Mouse (Mus musculus) forebrain, embryonic 15.5 days (tissue): Measurements from ENCODE around the gene Mlxip. TPM values are rescaled to one million over a fixed set of nuclear protein-coding genes. Genes with fewer than 3 reads are reported as not detected.

Experiments
- ATAC-seq: fragments of 200-750 bp; cut with Nextera tagmentation; replicated peaks from 2 replicates; pipeline ENCODE4 v1.8.0; 2017; ENCODE audit warnings: mild to moderate bottlenecking, moderate TSS enrichment, moderate library complexity
- H3K27ac ChIP-seq: fragments of 300-500 bp; sonication (generic); replicated peaks from 2 replicates; pipeline ENCODE4 v1.5.1; 2015; ENCODE audit warnings: mild to moderate bottlenecking, inconsistent platforms
- H3K27me3 ChIP-seq: fragments of 300-500 bp; sonication (generic); 2 replicates; pipeline ENCODE4 v1.6.1; 2015; ENCODE audit warnings: inconsistent platforms
- H3K36me3 ChIP-seq: fragments of 300-500 bp; sonication (generic); 2 replicates; pipeline ENCODE4 v1.6.1; 2015; ENCODE audit warnings: mild to moderate bottlenecking, inconsistent platforms
- H3K4me1 ChIP-seq: fragments of 300-500 bp; sonication (generic); 2 replicates; pipeline ENCODE4 v1.6.1; 2015; ENCODE audit warnings: inconsistent platforms
- H3K4me2 ChIP-seq: fragments of 300-500 bp; sonication (generic); replicated peaks from 2 replicates; pipeline ENCODE4 v1.6.1; 2015; ENCODE audit warnings: mild to moderate bottlenecking, inconsistent platforms
- H3K4me3 ChIP-seq: fragments of 300-500 bp; sonication (generic); 2 replicates; pipeline ENCODE4 v1.5.1; 2015; ENCODE audit warnings: mild to moderate bottlenecking, inconsistent platforms
- H3K9ac ChIP-seq: fragments of 300-500 bp; sonication (generic); replicated peaks from 2 replicates; pipeline ENCODE4 v1.6.1; 2015; ENCODE audit warnings: mild to moderate bottlenecking, inconsistent platforms
- H3K9me3 ChIP-seq: fragments of 300-500 bp; sonication (generic); 2 replicates; pipeline ENCODE4 v1.6.1; 2016; ENCODE audit warnings: inconsistent platforms
- WGBS: fragments of 180-500 bp; shearing (Covaris S2); methylation state at CpG from one replicate; pipeline ENCODE4 v1.1.7; 2015; ENCODE audit warnings: mixed read lengths; 5-methylcytosine and 5-hydroxymethylcytosine counted together
- polyA plus RNA-seq: library from polyadenylated mRNA; unstranded; fragments of >200 nt; fragmentation: Nextera tagmentation; extraction: Ambion mirVana; gene quantifications from 2 replicates; pipeline ENCODE4 v1.2.1, GENCODE M21; 2015

Mlxip gene
- polyA plus RNA-seq = 16.9 and 17.0 TPM in 2 replicates

DNA sequence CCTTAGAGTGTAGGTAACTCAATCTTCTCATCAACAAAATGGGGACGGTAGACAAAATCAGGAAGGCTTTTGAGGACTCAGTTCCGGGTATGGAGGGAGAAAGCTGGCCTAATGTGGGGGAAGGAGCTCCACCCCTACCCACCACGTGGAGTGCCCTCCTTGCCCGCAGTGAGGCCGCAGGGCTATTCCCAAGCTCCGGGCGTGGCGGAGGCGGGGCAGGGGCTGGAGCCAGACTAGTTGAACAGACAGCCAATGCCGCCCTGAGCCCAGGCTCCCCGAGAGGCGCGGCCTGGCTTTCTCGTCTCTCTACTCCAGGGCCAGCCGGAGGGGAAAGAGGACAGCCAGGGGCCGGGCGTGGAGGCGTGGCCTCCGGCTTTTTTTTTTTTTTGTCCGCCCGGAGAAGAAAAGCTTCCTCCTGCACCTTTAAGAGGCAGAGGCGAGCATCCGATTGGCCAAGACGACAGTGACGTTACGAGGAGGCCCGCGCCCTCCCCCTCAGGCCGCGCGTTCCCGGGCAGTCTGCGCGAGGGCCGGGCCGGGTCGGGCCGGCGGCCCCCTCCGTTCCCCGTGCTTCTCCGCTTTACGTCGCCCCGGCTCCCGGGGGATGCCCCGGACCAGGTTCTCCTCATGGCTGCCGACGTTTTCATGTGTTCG is at the start of gene Mlxip:
Mlxip (plus strand) TSS at position 496 of the 654 bp plus-strand sequence.
- Histone ChIP-seq H3K36me3 (no peaks in the 10 kb centered on the region), H3K9me3 (no peaks in the 10 kb centered on the region), H3K27ac (peak within 1 kb of the TSS; percentile 88), H3K27me3 (no peaks in the 10 kb centered on the region), H3K4me1 (peaks cover 46% of the 10 kb centered on the region), H3K4me3 (peak within 1 kb of the TSS; percentile 87), H3K4me2 (peak within 1 kb of the TSS; percentile 68), H3K9ac (peak within 1 kb of the TSS; percentile 93)
- ATAC-seq = peak; percentile 95
- under 1% methylated on average over 47 of the region's 50 CpGs for WGBS

DNA sequence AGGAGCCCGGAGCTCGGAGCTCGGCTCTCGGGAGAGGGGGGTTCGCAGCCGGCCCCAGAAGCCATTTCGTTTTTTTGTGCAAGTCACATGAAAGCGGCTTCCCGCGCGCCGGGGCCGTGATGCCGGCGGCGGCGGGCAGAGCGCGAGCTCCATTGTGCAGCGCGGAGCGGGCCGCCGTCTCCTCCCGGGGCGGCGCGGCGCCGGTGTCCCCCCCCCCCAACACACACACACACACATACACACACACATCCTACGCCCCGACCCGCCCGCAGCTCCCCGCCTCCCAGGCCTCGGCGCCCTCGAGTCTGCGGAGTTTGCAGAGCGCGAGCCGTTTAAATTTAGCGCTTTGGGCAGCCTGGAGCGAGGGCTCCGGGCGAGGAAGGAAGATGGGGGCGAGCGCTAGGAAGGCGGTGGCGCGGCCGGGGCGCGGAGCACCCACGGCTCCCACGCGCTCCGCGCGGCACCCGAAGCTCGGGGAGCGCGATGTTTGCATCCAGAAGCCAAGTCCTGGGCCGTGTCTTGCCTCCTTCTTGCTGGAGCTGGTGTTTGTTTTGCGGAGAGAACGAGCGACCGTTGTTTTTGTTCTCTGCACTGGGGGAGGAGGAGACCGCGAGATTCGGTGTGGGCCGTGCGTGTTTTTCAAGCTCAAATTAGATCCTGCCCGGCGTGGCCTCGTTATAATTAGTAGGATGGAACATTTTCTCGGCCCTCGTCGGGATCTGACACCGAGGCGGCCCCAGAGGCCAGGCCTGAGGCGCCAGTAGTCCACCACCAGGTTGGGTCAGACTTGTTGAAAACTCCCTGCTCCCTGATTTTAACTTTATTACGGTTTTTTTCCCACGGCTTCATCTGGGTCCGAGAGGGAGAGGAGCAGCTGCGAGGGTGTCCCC is 49.4 kb upstream of the Mlxip start:
- peak; percentile 23 for ATAC-seq

DNA sequence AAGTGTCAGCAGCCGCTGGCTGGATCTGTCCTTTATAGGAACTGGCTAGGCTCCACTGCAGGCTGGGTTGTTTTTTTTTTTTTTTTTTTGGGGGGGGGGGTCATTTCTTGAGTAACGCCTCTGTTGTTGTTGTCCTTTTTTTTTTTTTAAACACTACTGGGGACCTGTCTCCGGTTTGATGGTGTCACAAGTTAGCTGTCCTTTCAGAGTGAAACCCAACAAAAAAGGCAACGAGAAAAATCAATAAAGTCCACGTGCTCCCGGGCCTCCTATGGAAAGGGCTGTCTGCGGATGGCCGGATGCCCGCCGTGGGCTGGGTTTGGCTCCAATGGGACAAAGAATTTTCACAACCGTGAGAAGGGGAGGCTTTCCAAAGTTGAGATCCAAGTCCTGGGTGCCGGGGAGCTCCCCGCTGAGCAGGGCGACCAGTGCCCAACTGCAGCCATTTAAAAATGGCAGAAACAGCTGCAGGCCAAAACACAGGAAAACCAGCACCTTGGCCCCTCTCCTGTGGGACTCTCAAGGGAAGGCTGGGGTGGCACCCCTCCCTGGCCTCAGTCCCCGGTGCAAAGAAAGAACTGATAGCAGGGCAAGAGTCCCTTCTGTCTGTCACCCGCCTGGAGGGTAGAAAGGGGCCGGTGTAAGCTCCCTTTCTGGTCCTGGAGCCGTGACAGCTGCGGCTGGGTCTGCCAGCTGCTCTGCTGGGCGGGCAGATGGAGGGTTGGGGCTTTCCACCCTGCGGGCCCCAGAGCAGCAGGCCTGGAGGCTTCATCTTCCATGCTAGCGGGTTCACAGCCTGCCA is 48.5 kb upstream of the Mlxip start:
- Histone ChIP-seq H3K4me3 (peak overlapping the region; percentile 93), H3K27me3 (no peaks in the 10 kb centered on the region), H3K36me3 (no peaks in the 10 kb centered on the region), H3K4me1 (peaks cover 55% of the 10 kb centered on the region), H3K27ac (peak overlapping the region; percentile 100), H3K9ac (peak overlapping the region; percentile 97), H3K9me3 (no peaks in the 10 kb centered on the region), H3K4me2 (peak overlapping the region; percentile 75)
- ATAC-seq = peak; percentile 74
- under 1% methylated on average over 22 of the region's 22 CpGs for WGBS

More for the DNA sequence above, 49.4 kb upstream of the Mlxip start:
- Histone ChIP-seq H3K4me3 (peak overlapping the region; percentile 93), H3K4me1 (peaks cover 46% of the 10 kb centered on the region), H3K4me2 (peak overlapping the region; percentile 75), H3K36me3 (no peaks in the 10 kb centered on the region), H3K27ac (peak overlapping the region; percentile 100), H3K9ac (peak overlapping the region; percentile 97), H3K9me3 (no peaks in the 10 kb centered on the region), H3K27me3 (no peaks in the 10 kb centered on the region)
- WGBS = under 1% methylated on average over 79 of the region's 87 CpGs

GRCm38 (mm10) chr5:123346701-123347270 is 47.8 kb upstream of the Mlxip start:
- no peaks in the 10 kb centered on the region for H3K36me3 ChIP-seq
- H3K27ac ChIP-seq = peak overlapping the region; percentile 100
- H3K4me3 ChIP-seq = peak overlapping the region; percentile 93
- no peaks in the 10 kb centered on the region for H3K27me3 ChIP-seq
- no peaks in the 10 kb centered on the region for H3K9me3 ChIP-seq
- H3K9ac ChIP-seq = peak overlapping the region; percentile 97
- ATAC-seq = no peak
- peak overlapping the region; percentile 75 for H3K4me2 ChIP-seq
- peaks cover 53% of the 10 kb centered on the region for H3K4me1 ChIP-seq
- WGBS = 63% methylated on average over 7 of the region's 7 CpGs

- no peaks in the 10 kb centered on the region for H3K9me3 ChIP-seq
- peaks cover 56% of the 10 kb centered on the region for H3K4me1 ChIP-seq
- no peak overlapping the region for H3K4me3 ChIP-seq
- 0 out of 2 replicates have a peak, but pooled peaks cover 3% of the 10 kb centered on the region for H3K36me3 ChIP-seq
- no peak overlapping the region for H3K9ac ChIP-seq
- WGBS = 70% methylated on average over 2 of the region's 2 CpGs
- peak overlapping the region; percentile 18; the same call in 1 of the 2 replicates for H3K27ac ChIP-seq
- no peak for ATAC-seq
- H3K4me2 ChIP-seq = peak overlapping the region; percentile 20; the same call in 1 of the 2 replicates
- no peaks in the 10 kb centered on the region for H3K27me3 ChIP-seq
These were observed 46.6 kb upstream of the Mlxip start for GRCm38 (mm10) chr5:123347985-123348384.

GRCm38 (mm10) chr5:123350386-123350785 is 44.2 kb upstream of the Mlxip start:
- Histone ChIP-seq H3K9me3 (no peaks in the 10 kb centered on the region), H3K4me2 (no peak overlapping the region), H3K27ac (0 out of 2 replicates have a peak overlapping the region, but pooled peaks have one; percentile 5), H3K4me3 (no peak overlapping the region), H3K9ac (no peak overlapping the region), H3K36me3 (peaks cover 5% of the 10 kb centered on the region), H3K4me1 (peaks cover 51% of the 10 kb centered on the region), H3K27me3 (no peaks in the 10 kb centered on the region)
- WGBS = 64% methylated on average over 10 of the region's 10 CpGs
- no peak for ATAC-seq

DNA sequence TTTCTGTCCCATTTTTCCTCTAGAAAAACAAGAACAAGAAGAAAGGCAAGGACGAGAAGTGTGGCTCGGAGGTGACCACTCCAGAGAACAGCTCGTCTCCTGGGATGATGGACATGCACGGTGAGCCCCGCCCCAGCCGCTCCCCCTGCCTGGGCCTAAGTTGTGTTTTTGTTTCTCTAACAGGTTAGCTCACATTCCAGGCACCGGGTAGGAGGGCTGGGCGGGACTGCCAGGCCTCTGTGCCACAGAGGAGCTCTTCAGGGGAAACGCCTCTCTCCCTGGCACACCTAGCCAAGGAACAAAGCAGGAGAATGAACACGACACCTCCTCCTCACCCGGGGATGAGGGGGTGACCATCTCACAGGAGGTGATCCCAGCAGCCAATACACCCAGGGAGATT is 38.7 kb upstream of the Mlxip start:
- ATAC-seq = no peak
- WGBS = 79% methylated on average over 11 of the region's 11 CpGs
- H3K27me3 ChIP-seq = no peaks in the 10 kb centered on the region
- peaks cover 58% of the 10 kb centered on the region for H3K36me3 ChIP-seq
- H3K27ac ChIP-seq = no peak overlapping the region
- no peaks in the 10 kb centered on the region for H3K9me3 ChIP-seq
- H3K9ac ChIP-seq = no peak overlapping the region
- no peak overlapping the region for H3K4me2 ChIP-seq
- H3K4me1 ChIP-seq = peaks cover 8% of the 10 kb centered on the region; the same call in 1 of the 2 replicates
- H3K4me3 ChIP-seq = no peak overlapping the region

GRCm38 (mm10) chr5:123357253-123357652 is 37.3 kb upstream of the Mlxip start:
- Histone ChIP-seq H3K27me3 (no peaks in the 10 kb centered on the region), H3K36me3 (peaks cover 70% of the 10 kb centered on the region), H3K9ac (no peak overlapping the region), H3K27ac (no peak overlapping the region), H3K4me3 (no peak overlapping the region), H3K4me1 (peaks cover 6% of the 10 kb centered on the region; the same call in 1 of the 2 replicates), H3K9me3 (no peaks in the 10 kb centered on the region), H3K4me2 (no peak overlapping the region)
- WGBS = 92% methylated on average over 4 of the region's 4 CpGs
- no peak for ATAC-seq

DNA sequence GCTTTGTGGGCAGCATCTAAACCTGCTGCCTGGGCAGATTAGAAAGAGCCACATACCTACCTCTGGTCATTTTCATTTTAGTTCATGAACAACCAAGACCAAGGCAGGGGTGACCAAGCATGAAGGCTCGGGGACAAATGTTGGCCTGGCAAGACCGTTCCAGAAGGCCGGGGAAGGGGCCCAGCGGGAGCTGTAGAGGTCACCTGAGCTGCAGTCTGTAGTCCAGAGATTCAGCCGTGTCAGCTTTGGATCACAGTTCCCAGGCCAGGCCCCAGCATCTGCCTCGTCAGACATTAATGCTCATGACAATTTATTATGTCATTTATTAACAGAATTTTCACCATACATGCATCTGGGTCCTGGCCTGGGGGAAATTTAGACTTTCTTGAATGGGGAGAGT is 35.2 kb upstream of the Mlxip start:
- Histone ChIP-seq H3K4me2 (no peak overlapping the region), H3K27ac (no peak overlapping the region), H3K27me3 (no peaks in the 10 kb centered on the region), H3K4me3 (no peak overlapping the region), H3K9me3 (no peaks in the 10 kb centered on the region), H3K4me1 (no peaks in the 10 kb centered on the region), H3K9ac (no peak overlapping the region), H3K36me3 (peaks cover 90% of the 10 kb centered on the region)
- WGBS = 91% methylated on average over 6 of the region's 6 CpGs
- ATAC-seq = no peak

GRCm38 (mm10) chr5:123362911-123363310 is 31.7 kb upstream of the Mlxip start:
- Histone ChIP-seq H3K4me1 (no peaks in the 10 kb centered on the region), H3K27me3 (no peaks in the 10 kb centered on the region), H3K4me2 (no peak overlapping the region), H3K9ac (no peak overlapping the region), H3K4me3 (no peak overlapping the region), H3K9me3 (no peaks in the 10 kb centered on the region), H3K27ac (no peak overlapping the region), H3K36me3 (peaks cover 96% of the 10 kb centered on the region)
- no peak for ATAC-seq
- WGBS = 90% methylated on average over 4 of the region's 4 CpGs

DNA sequence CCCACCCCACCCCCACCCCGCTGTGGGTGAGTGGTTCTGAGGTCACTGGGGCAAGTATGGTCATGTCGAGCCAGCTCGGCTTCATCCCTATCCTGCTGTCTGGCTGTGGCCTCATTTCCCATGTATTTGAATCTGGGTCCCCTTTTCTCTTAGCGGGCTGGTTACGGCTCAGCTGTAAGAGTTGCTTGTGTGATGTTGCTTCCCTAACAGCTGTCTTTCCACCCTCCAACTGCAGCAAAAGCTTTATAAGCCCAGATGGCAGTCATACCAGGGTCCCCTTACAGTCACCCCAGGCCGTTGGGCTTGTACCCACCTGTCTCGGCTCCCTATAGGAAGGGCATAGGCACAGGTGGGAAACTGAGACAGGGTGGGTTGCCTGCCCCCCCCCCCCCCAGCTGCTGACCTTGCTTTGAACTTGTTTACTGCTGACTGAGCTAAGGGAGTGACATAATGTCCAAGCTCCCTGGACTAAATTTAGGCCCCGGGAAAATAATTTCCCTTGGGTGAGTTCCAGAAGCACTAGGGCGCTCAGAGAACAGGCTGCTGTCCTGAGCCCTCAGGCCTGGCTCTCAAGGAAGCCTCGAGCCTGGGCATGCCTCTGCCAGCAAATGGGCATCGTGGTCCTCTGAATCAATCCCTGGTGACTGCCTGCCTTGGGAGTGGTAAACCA is 30.2 kb upstream of the Mlxip start:
- WGBS = 86% methylated on average over 11 of the region's 11 CpGs

More for the DNA sequence above, 30.2 kb upstream of the Mlxip start:
- no peaks in the 10 kb centered on the region for H3K9me3 ChIP-seq
- H3K4me3 ChIP-seq = no peak overlapping the region
- no peaks in the 10 kb centered on the region for H3K4me1 ChIP-seq
- no peak for ATAC-seq
- no peak overlapping the region for H3K9ac ChIP-seq
- no peaks in the 10 kb centered on the region for H3K27me3 ChIP-seq
- peaks cover 91% of the 10 kb centered on the region for H3K36me3 ChIP-seq
- H3K4me2 ChIP-seq = no peak overlapping the region
- no peak overlapping the region for H3K27ac ChIP-seq
